Mouse (Mus musculus) embryonic facial prominence, embryonic 10.5 days (tissue): ENCODE data around the gene Zfp213. TPM values are rescaled to one million over a fixed set of nuclear protein-coding genes. Genes with fewer than 3 reads are reported as not detected.

Experiments
- DNase-seq: peaks from one replicate; pipeline ENCODE4 v3.0.0-alpha.2; 2017; ENCODE audit warnings: low spot score
- H3K27ac ChIP-seq: fragments of 300-500 bp; sonication (generic); replicated peaks from 2 replicates; pipeline ENCODE4 v1.5.1; 2016; ENCODE audit warnings: mild to moderate bottlenecking
- H3K27me3 ChIP-seq: fragments of 300-500 bp; sonication (generic); replicated peaks from 2 replicates; pipeline ENCODE4 v1.6.1; 2016; ENCODE audit warnings: low read depth, mild to moderate bottlenecking; ENCODE audit not compliant: poor library complexity, severe bottlenecking
- H3K36me3 ChIP-seq: fragments of 300-500 bp; sonication (generic); replicated peaks from 2 replicates; pipeline ENCODE4 v1.6.1; 2016; ENCODE audit warnings: mild to moderate bottlenecking, moderate library complexity
- H3K4me1 ChIP-seq: fragments of 300-500 bp; sonication (generic); 2 replicates; pipeline ENCODE4 v1.6.1; 2016
- H3K4me3 ChIP-seq: fragments of 300-500 bp; sonication (generic); 2 replicates; pipeline ENCODE4 v1.5.1; 2016; ENCODE audit warnings: mild to moderate bottlenecking, moderate library complexity
- H3K9me3 ChIP-seq: fragments of 300-500 bp; sonication (generic); 2 replicates; pipeline ENCODE4 v1.6.1; 2016; ENCODE audit warnings: mild to moderate bottlenecking
- whole genome bisulfite sequencing: fragments of 180-500 bp; shearing (Covaris S2); methylation state at CpG from one replicate; pipeline ENCODE4 v1.1.7; 2016; 5-methylcytosine and 5-hydroxymethylcytosine counted together
- polyA plus RNA-seq: library from polyadenylated mRNA; unstranded; fragments of >200 nt; fragmentation: Nextera tagmentation; extraction: Ambion mirVana; gene quantifications from 2 replicates; pipeline ENCODE4 v1.2.1, GENCODE M21; 2016

The Zfp213 gene
- polyA plus RNA-seq, 1 experiment from 2014 or later: 27.2 TPM

DNA sequence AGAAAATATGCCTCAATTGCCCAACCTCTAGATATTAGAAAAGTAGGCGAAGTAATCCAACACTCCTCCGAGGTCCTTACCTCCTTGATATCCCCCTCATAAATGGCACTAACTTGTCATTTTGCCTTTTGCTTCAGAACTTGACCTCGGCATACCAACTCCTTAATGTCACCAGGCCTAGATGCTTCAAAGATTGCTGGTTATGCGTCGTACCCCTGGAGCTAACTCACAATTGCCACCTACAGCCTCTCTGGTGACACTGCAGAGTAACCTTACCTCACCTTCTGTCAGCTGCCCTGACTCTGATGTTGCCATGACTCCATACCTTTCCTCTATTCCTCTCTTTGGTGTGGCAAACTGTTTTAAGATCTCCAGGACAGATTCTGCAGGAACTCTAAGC, 2.7 kb upstream of the Zfp213 start:
- WGBS: 64% methylated on average over 5 of the region's 5 CpGs
- H3K4me1 ChIP-seq: peaks cover 16% of the 10 kb centered on the region
- no peak for DNase-seq

DNA sequence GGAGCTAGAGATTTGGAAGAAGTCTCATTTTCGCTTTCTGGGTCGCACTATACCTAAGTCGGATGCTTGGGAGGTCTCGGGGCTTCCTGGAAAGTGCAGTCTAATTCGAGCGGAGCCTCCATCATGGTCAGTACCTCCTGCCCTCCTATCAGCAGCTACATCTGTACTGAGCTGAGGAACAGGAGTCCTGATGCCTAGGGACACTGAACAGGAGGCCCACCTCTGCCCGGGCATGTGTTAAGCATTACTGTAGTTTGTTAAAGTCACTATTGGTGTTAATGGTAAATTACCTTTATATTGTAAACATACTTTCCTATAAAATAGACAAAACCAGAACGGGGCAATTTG, 304 bp upstream of the Zfp213 start:
- DNase-seq: no peak
- peaks cover 16% of the 10 kb centered on the region for H3K4me1 ChIP-seq
- H3K4me3 ChIP-seq: peak overlapping the region; percentile 85
- H3K27ac ChIP-seq: peak overlapping the region; percentile 96
- H3K36me3 ChIP-seq: peaks cover 25% of the 10 kb centered on the region
- no peaks in the 10 kb centered on the region for H3K27me3 ChIP-seq
- WGBS: 2% methylated on average over 8 of the region's 8 CpGs
- no peaks in the 10 kb centered on the region for H3K9me3 ChIP-seq

More for the DNA sequence above, 2.7 kb upstream of the Zfp213 start:
- no peak overlapping the region for H3K4me3 ChIP-seq
- no peak overlapping the region for H3K27ac ChIP-seq
- H3K36me3 ChIP-seq: 0 out of 2 replicates have a peak, but pooled peaks cover 2% of the 10 kb centered on the region
- H3K27me3 ChIP-seq: no peaks in the 10 kb centered on the region
- H3K9me3 ChIP-seq: no peaks in the 10 kb centered on the region

DNA sequence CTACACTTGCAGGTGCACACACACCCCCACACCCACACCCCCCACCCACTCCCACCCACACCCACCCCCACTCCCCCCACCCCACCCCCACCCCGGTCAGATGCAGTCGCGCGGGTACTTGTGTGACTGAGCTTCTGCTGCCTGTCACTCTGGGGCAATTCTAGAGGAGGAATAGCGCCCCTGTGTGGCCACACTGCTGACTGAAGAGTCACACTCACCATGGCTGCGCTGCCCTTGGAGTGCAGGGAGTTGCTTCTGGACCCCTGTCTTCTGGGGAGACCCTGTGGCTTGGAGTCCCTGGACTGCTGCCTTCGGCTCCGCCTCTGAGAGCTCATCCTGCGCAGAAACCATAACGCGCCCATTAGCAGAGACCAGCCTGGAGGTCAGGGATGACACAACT, 4.3 kb downstream of the Zfp213 start:
- WGBS: 57% methylated on average over 11 of the region's 11 CpGs
- DNase-seq: peak; percentile 42
- H3K36me3 ChIP-seq: peaks cover 71% of the 10 kb centered on the region

DNA sequence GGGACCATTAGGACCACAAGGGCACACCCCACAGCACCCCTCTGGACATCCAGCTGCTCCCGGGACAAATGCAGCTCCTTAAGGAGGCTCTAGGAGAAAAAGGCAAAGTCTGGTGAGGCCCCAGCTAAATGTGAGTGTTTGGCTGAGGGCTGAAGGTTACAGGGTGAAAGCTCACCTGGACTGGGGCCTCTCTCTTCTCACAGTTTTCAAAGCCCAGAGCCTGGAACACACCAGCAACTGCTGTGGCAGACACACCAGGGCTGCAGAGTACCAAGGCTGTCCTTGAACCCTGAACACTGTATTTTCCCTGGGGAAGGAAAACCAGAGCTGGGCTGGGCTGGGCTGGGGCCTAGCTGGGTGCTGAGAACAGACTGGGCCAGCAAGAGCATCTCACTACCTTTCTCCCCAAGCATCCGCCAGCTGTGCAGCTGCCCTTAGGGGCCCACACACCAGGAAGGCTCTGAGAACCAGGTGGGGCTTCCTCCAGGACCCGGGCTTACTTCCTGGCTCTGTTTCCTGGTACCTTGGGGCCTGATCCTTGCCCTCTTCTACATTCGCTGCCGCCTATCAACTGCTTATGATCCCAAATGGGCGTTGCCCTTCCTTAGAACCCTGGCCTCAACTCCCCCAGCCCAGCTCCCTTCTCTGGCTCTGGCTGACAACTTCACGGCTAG, 8.7 kb downstream of the Zfp213 start:
- Histone ChIP-seq H3K36me3 (peaks cover 59% of the 10 kb centered on the region), H3K27ac (no peak overlapping the region), H3K4me3 (no peak overlapping the region), H3K27me3 (no peaks in the 10 kb centered on the region), H3K9me3 (no peaks in the 10 kb centered on the region), H3K4me1 (peaks cover 11% of the 10 kb centered on the region)
- WGBS: 85% methylated on average over 7 of the region's 7 CpGs
- no peak for DNase-seq

More for the DNA sequence above, 4.3 kb downstream of the Zfp213 start:
- H3K27me3 ChIP-seq: no peaks in the 10 kb centered on the region
- H3K4me3 ChIP-seq: no peak overlapping the region
- H3K4me1 ChIP-seq: peaks cover 9% of the 10 kb centered on the region
- H3K27ac ChIP-seq: no peak overlapping the region
- no peaks in the 10 kb centered on the region for H3K9me3 ChIP-seq

DNA sequence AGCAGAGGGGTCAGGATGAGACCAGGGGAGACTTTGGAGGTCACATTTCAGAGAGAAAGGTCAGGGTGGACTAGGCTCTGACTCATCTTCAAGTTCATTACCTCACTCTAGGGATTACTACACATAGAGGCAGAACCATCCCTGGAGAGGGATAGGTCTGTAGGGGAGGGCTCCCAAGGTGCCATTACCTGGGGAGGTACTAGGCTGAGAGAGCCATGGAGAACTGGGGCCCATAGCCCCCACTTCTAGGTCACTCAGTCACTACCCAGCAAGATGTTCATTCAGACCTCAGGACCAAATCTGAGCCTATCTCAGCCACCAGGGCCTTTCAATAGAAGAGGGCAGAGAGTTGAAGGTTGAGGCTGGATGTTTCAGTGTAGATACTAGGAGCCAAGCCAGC, 9.7 kb downstream of the Zfp213 start:
- no peak overlapping the region for H3K27ac ChIP-seq
- H3K4me1 ChIP-seq: peaks cover 15% of the 10 kb centered on the region
- H3K9me3 ChIP-seq: no peaks in the 10 kb centered on the region
- no peak for DNase-seq
- no peaks in the 10 kb centered on the region for H3K27me3 ChIP-seq
- peaks cover 48% of the 10 kb centered on the region for H3K36me3 ChIP-seq
- H3K4me3 ChIP-seq: no peak overlapping the region

DNA sequence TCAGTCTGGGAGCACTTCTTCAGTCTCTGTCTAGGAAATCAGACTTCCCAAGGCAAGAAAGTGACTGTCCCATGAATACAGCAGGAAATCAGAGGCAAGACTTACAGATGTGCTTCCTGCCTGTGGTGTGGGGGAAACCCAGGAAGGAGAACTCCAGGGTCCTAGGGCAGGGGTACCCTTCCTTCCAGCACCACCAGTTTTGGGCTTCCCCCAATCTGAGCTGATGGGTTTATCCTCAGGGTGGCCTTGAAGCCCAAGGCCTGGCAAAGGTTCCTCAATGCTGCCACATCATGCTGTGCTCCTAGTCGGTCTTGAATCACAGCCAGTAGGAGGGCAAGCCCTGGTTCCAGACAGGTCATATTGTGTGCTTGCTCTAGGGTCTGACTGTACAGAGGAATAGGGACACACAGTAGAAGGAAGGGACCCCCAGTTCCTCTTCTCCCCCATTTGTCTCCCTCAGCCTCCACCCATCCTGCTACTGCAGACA, 10.4 kb downstream of the Zfp213 start:
- Histone ChIP-seq H3K36me3 (peaks cover 42% of the 10 kb centered on the region), H3K27me3 (no peaks in the 10 kb centered on the region), H3K27ac (no peak overlapping the region), H3K9me3 (no peaks in the 10 kb centered on the region), H3K4me3 (no peak overlapping the region), H3K4me1 (peaks cover 16% of the 10 kb centered on the region)
- no peak for DNase-seq
- 52% methylated on average over 1 of the region's 1 CpGs for WGBS

DNA sequence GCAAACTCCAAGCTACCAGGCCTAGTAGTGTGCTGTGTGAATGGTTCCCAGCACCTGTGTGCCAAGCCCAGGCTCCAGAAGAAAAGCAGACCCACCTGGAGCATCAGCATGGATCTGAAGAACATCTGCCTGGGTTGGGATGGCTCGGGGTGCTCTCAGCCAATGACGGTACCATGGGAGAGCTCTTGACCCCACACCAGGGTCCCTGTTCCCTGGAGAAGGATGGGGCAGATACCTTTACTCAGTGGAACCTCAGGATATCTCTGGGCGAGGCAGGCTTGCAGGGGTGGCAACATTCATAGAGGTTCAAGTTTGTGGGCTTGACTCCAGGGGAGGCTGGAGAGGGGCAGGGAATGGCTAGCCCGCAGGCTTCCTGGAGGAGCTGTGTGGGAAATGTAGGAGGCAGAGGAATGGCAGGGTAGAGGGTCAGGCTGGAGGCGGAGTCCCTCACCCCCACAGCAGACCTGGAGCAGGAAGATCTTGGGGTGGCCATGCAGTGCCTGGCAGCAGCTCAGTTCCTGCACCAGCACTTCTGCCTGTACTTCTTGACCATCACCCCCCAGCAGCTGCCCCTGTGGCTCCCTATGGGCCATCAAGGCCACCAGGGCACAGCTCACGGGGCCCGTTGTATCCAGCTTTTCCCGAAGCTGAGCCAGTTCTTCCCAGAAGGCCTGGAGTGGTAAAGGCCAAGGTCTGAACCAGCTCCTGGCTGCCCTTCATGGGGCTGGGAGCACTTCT, 11.0 kb downstream of the Zfp213 start:
- no peak overlapping the region for H3K27ac ChIP-seq
- no peak overlapping the region for H3K4me3 ChIP-seq
- peaks cover 36% of the 10 kb centered on the region for H3K36me3 ChIP-seq
- H3K9me3 ChIP-seq: no peaks in the 10 kb centered on the region
- H3K4me1 ChIP-seq: peaks cover 16% of the 10 kb centered on the region
- DNase-seq: no peak
- 87% methylated on average over 8 of the region's 8 CpGs for WGBS
- H3K27me3 ChIP-seq: no peaks in the 10 kb centered on the region

DNA sequence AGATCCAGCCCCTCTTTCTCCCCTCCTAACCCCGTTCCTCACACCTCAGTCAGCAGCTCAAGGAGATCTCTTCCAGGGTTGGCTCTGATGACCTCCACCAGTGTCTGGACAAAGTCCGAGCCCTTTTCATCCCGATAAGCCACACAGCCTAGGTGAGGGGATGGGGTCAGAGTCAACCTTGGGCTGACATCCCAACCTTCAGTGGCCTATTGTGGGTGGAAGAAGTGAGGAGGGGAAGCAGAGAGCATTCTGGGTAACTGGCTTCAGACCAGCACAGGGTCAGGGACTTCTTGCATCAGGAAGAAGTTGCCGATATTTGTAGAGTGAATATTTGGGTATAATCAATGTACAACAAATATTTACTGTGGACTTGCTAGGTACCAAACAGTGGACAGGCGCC, 12.1 kb downstream of the Zfp213 start:
- Histone ChIP-seq H3K4me1 (peaks cover 16% of the 10 kb centered on the region), H3K9me3 (no peaks in the 10 kb centered on the region), H3K27ac (no peak overlapping the region), H3K27me3 (no peaks in the 10 kb centered on the region), H3K36me3 (peaks cover 25% of the 10 kb centered on the region), H3K4me3 (no peak overlapping the region)
- WGBS: 60% methylated on average over 5 of the region's 5 CpGs
- DNase-seq: no peak

DNA sequence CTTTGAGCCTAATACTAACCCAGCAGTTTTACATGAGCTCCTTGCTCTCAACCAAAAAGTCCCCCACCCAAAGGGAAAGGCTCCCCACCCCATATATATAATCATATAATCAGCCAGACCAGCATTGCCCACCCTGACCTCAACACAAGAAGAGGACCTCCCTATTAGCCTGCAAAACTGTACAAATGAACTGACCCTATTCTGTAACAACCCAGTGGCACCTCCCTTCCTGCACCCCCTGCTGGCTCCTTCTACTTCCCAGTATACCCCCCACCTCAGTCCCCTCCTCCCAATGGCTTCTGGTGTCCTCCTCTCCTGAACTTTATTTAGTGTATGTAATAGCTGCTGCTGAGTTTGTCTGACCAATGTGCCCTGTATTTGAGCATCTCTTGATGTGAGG, 12.6 kb downstream of the Zfp213 start:
- Histone ChIP-seq H3K4me1 (peaks cover 16% of the 10 kb centered on the region), H3K9me3 (no peaks in the 10 kb centered on the region), H3K27me3 (no peaks in the 10 kb centered on the region), H3K4me3 (peak overlapping the region; percentile 73), H3K36me3 (peaks cover 19% of the 10 kb centered on the region), H3K27ac (no peak overlapping the region)
- no peak for DNase-seq

DNA sequence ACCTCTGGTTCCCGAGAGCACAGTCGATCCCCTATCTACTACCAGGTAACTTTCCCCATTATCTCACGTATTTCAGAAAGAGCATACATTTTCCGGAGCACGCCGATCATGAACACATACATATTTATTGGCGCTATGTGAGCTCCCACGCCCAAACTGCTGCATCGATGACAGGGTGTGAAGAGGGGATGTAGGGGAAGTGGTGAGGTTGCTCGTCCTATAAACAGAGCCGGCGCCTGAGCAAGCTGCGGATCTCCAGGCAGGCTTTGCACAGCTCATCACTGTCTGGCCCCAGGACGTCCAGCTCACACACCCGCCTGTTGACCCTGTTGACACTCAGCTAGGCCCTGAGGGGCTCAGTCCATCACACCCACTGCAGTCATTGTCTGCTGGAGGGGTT, 13.2 kb downstream of the Zfp213 start:
- H3K36me3 ChIP-seq: peaks cover 13% of the 10 kb centered on the region
- H3K4me3 ChIP-seq: peak overlapping the region; percentile 73
- under 1% methylated on average over 15 of the region's 15 CpGs for WGBS
- peak overlapping the region; percentile 82 for H3K27ac ChIP-seq
- no peaks in the 10 kb centered on the region for H3K27me3 ChIP-seq
- peaks cover 16% of the 10 kb centered on the region for H3K4me1 ChIP-seq
- DNase-seq: peak; percentile 58
- no peaks in the 10 kb centered on the region for H3K9me3 ChIP-seq

DNA sequence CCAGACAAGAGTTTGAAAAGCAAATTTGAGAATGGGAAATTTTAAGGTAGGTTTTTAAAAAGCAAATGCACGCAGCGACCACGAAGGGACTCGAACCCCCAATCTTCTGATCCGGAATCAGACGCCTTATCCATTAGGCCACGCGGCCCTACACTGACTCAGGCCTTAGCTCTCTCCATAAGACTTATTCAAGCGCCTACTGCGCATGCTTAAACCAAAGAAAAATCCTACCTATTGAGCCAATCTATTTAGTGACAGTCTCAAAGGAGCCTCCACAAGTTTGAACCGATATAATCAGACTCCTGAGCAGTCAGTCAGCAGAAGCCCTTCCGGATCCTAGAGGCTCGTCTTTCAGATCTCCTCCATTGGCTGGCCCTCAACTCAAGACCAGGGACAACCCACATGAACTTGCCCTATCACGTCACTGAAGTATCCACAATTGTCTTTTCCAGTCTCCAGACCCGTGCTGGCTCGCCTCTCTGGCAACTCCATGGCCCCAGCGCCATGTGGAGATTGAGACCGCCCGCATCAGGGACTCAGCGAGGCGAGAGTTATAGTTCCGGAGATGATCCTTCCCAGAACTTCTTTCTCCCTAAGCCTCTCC, 13.7 kb downstream of the Zfp213 start:
- H3K27ac ChIP-seq: peak overlapping the region; percentile 82
- WGBS: 1% methylated on average over 22 of the region's 22 CpGs
- DNase-seq: peak; percentile 91

DNA sequence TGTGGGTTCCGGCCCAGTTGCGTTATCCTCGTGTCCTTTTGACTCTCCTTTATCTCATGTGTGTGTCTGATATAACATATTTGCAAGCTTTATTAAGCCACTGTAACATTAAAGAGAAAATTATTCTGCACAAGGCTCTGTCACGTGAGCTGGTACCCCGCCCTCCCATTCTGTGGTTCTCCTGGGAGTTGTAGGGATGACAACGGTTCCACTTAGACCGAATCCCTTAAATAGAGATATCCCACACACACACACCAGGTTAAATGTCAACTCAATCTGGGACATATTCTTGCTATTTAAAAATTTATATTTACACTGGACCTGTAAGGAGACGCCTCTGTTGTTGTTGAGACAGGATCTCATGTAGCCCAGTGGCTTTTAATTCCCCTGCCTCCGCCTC, 14.6 kb downstream of the Zfp213 start:
- H3K27me3 ChIP-seq: 0 out of 2 replicates have a peak, but pooled peaks cover 2% of the 10 kb centered on the region
- H3K36me3 ChIP-seq: no peaks in the 10 kb centered on the region; the same call in 1 of the 2 replicates
- peak; percentile 31 for DNase-seq
- no peak overlapping the region for H3K27ac ChIP-seq
- WGBS: 2% methylated on average over 9 of the region's 9 CpGs
- no peaks in the 10 kb centered on the region for H3K9me3 ChIP-seq
- H3K4me3 ChIP-seq: peak overlapping the region; percentile 73
- H3K4me1 ChIP-seq: peaks cover 16% of the 10 kb centered on the region

More for the DNA sequence above, 13.7 kb downstream of the Zfp213 start:
- peaks cover 16% of the 10 kb centered on the region for H3K4me1 ChIP-seq
- no peaks in the 10 kb centered on the region for H3K9me3 ChIP-seq
- peak overlapping the region; percentile 73 for H3K4me3 ChIP-seq
- no peaks in the 10 kb centered on the region for H3K27me3 ChIP-seq
- H3K36me3 ChIP-seq: peaks cover 8% of the 10 kb centered on the region
